Mouse (Mus musculus): ENCODE measurements at regions not wholly inside any gene's neighbourhood (a gene's known extent, or its start where the extent isn't known, plus 50 kb on each side); places are given as distances from the start of the nearest gene placed in this dataset.

DNA sequence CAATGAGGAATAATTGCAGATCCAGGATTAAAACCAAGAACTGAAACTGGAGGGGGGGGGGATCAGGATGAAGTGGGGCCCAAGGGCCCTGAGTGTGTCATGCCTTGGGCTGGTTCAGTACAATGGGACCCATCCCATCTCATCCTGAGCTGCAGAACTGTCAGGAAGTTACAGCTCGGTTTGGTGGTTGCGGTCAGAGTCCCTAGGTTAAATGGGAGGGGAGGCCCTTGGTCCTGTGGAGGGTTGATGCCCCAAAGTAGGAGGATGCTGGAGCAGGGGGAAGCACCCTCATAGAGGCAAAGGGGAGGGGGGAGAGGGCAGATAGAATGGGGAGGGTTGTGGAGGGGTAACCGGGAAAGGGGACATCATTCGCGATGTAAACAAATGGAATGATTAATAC is 127.5 kb upstream of the Stx16 start:
- DNase-seq (ENCODE audit: low spot score): no peak
- Histone ChIP-seq H3K36me3 (ENCODE audit: control insufficient read depth, insufficient read depth, low read length) (no peaks in the 10 kb centered on the region), H3K27ac (replicated peaks; ENCODE audit: low read depth, low read length) (no peak overlapping the region), H3K4me1 (ENCODE audit: control insufficient read depth, insufficient read depth, low read length) (no peaks in the 10 kb centered on the region), H3K4me3 (replicated peaks; ENCODE audit: low read length) (no peak overlapping the region), H3K4me2 (replicated peaks; ENCODE audit: low read depth, low read length, severe bottlenecking) (no peak overlapping the region), H3K9me3 (ENCODE audit: control insufficient read depth, low read length) (no peaks in the 10 kb centered on the region), H3K27me3 (ENCODE audit: control insufficient read depth, insufficient read depth, low read length) (no peaks in the 10 kb centered on the region), H3K9ac (ENCODE audit: low read depth, low read length, severe bottlenecking) (no peak overlapping the region)
- TF ChIP-seq POLR2A (IDR thresholded peaks at IDR 0.05; ENCODE audit: borderline replicate concordance, extremely low read depth, insufficient read depth, insufficient read length): no peak
- no peak for ATAC-seq (ENCODE audit: low FRiP score, low read depth)
- 86% methylated on average over 5 of the region's 5 CpGs for WGBS

DNA sequence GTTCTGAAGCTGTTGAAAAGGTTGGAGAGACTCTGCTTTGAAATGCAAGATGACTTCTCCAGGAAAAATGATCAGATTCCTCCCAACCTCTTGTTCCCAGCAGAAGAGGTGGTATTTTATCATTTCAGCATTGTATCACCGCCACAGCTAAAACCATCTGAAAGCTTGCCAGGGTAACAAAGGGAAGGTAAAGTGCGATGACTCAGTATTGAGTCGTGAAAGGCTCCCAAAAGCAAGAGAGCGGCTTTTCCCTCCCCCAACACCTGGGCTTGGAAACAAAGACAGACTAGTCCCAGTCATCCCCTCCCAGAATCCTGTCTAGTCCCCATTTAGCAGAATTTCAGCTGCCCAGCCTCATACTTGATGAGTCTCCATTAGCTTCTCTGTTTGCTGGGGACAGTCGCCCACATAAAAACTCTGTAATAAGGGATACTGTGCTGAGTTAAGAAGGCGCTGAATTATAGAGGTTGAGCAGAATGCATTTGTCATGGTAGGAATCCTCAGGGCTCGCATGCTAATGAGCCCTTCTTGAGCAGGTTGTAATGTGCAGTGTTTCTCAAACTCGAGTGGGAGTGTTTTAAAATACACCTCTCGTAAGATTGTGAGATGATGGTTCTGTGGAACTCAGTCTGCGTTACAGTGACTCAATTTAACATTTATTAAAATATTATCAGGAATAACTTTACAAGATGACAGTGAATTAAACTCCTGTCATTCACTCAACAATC is 125.8 kb upstream of the Stx16 start:
- TF ChIP-seq POLR2A (IDR thresholded peaks at IDR 0.05; ENCODE audit: borderline replicate concordance, extremely low read depth, insufficient read depth, insufficient read length): no peak
- no peaks in the 10 kb centered on the region for H3K4me1 ChIP-seq (ENCODE audit: control insufficient read depth, insufficient read depth, low read length)
- DNase-seq (ENCODE audit: low spot score) (no peak), ATAC-seq (ENCODE audit: low FRiP score, low read depth) (no peak)
- WGBS: 44% methylated on average over 10 of the region's 10 CpGs
- H3K4me2 ChIP-seq (replicated peaks; ENCODE audit: low read depth, low read length, severe bottlenecking): 0 out of 2 replicates have a peak overlapping the region, but pooled peaks have one; percentile 17
- no peak overlapping the region for H3K9ac ChIP-seq (ENCODE audit: low read depth, low read length, severe bottlenecking)
- no peaks in the 10 kb centered on the region for H3K9me3 ChIP-seq (ENCODE audit: control insufficient read depth, low read length)
- H3K36me3 ChIP-seq (ENCODE audit: control insufficient read depth, insufficient read depth, low read length): no peaks in the 10 kb centered on the region
- no peak overlapping the region for H3K27ac ChIP-seq (replicated peaks; ENCODE audit: low read depth, low read length)
- no peaks in the 10 kb centered on the region for H3K27me3 ChIP-seq (ENCODE audit: control insufficient read depth, insufficient read depth, low read length)
- H3K4me3 ChIP-seq (replicated peaks; ENCODE audit: low read length): no peak overlapping the region

DNA sequence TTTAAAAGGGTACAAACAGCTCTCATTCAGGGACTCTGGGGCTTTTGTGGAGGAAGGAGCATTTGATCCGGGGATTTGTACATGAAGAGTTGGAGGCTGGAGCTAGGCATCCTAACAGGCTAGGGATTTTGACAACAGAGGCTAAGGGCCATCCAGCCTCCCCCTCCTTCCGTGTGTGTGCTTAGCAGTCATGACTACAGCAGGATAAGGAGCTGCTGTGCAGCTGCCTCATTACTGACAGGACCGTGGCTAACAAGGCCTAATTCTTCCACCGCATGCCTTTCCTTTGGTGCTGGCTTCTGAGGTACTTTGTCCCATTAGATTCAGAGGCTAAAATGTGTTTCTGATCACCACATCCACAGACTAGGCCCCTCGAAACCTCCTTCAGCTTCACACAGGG is 110.0 kb upstream of the Stx16 start:
- no peak overlapping the region for H3K4me2 ChIP-seq (replicated peaks; ENCODE audit: low read depth, low read length, severe bottlenecking)
- 44% methylated on average over 5 of the region's 5 CpGs for WGBS
- DNase-seq (ENCODE audit: low spot score) (no peak), ATAC-seq (ENCODE audit: low FRiP score, low read depth) (no peak)
- no peaks in the 10 kb centered on the region for H3K27me3 ChIP-seq (ENCODE audit: control insufficient read depth, insufficient read depth, low read length)
- H3K9me3 ChIP-seq (ENCODE audit: control insufficient read depth, low read length): no peaks in the 10 kb centered on the region
- H3K4me1 ChIP-seq (ENCODE audit: control insufficient read depth, insufficient read depth, low read length): no peaks in the 10 kb centered on the region
- no peak overlapping the region for H3K27ac ChIP-seq (replicated peaks; ENCODE audit: low read depth, low read length)
- no peak overlapping the region for H3K9ac ChIP-seq (ENCODE audit: low read depth, low read length, severe bottlenecking)
- no peak overlapping the region for H3K4me3 ChIP-seq (replicated peaks; ENCODE audit: low read length)
- TF ChIP-seq POLR2A (IDR thresholded peaks at IDR 0.05; ENCODE audit: borderline replicate concordance, extremely low read depth, insufficient read depth, insufficient read length): no peak
- H3K36me3 ChIP-seq (ENCODE audit: control insufficient read depth, insufficient read depth, low read length): no peaks in the 10 kb centered on the region

DNA sequence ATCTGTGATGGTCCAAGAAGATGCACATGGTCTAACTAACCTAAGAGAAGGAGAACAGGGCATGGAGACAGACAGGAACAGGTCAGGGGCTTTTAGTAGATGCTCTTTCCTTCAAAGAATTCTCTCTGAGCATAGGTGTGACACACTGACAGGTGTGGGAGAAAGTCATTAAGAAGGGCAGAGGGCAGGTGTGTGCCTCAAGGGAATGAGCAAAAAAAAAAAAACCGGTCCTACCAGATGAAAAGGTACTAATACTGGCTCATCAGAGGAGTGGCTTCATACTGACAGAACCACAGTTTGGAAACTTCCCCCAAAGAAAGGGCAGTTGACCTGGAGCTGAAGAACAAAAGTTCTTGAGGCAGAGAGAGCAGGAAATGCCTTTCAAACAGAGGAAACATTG is 105.3 kb upstream of the Stx16 start:
- H3K9me3 ChIP-seq (ENCODE audit: control insufficient read depth, low read length): 0 out of 2 replicates have a peak, but pooled peaks cover 5% of the 10 kb centered on the region
- H3K36me3 ChIP-seq (ENCODE audit: control insufficient read depth, insufficient read depth, low read length): no peaks in the 10 kb centered on the region
- no peak for ATAC-seq (ENCODE audit: low FRiP score, low read depth)
- DNase-seq (ENCODE audit: low spot score): no peak
- TF ChIP-seq POLR2A (IDR thresholded peaks at IDR 0.05; ENCODE audit: borderline replicate concordance, extremely low read depth, insufficient read depth, insufficient read length): no peak
- no peaks in the 10 kb centered on the region for H3K27me3 ChIP-seq (ENCODE audit: control insufficient read depth, insufficient read depth, low read length)
- H3K9ac ChIP-seq (ENCODE audit: low read depth, low read length, severe bottlenecking): no peak overlapping the region
- no peak overlapping the region for H3K4me2 ChIP-seq (replicated peaks; ENCODE audit: low read depth, low read length, severe bottlenecking)
- WGBS: 68% methylated on average over 1 of the region's 1 CpGs
- H3K4me1 ChIP-seq (ENCODE audit: control insufficient read depth, insufficient read depth, low read length): no peaks in the 10 kb centered on the region
- no peak overlapping the region for H3K4me3 ChIP-seq (replicated peaks; ENCODE audit: low read length)
- H3K27ac ChIP-seq (replicated peaks; ENCODE audit: low read depth, low read length): no peak overlapping the region

DNA sequence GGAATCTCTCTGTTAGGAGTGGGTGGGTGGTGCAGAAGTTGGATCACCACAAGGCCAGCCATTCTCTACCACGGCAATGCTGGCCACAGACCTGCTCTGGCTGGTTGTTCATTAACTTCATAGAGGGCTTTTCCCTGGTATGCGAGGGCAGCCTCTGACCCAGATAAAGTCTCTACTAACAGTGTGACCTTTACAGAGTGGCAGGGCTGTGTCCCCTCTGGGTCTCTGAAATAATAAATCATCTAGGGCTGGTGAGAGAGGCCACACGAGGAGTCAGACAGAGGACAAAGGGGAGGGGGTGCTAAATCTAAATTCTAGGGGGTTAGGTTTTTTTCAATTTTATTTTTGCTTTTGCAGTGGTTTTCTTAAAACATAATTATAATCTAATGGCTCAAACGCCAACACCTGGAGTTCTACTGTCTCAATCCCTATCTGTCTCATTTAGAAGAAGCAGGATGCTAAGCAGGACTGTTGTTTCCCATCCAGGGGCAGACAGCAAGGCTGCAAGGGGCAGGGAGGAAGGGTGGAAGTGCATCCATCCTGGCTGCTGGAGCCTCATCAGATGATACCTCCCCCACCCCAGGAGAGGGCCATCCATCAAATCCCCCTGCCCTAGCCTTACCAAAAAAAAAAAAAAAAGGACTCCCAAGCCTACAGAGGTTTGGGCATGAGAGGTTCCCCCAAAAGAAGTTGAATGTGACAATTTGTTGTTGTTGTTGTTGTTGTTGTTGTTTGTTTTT is 99.6 kb upstream of the Stx16 start:
- 35% methylated on average over 4 of the region's 4 CpGs for WGBS
- H3K4me1 ChIP-seq (ENCODE audit: control insufficient read depth, insufficient read depth, low read length): peaks cover 31% of the 10 kb centered on the region
- H3K9ac ChIP-seq (ENCODE audit: low read depth, low read length, severe bottlenecking): no peak overlapping the region
- H3K27ac ChIP-seq (replicated peaks; ENCODE audit: low read depth, low read length): no peak overlapping the region; the same call in 1 of the 2 replicates
- ATAC-seq (ENCODE audit: low FRiP score, low read depth) (no peak), DNase-seq (ENCODE audit: low spot score) (no peak)
- H3K4me2 ChIP-seq (replicated peaks; ENCODE audit: low read depth, low read length, severe bottlenecking): no peak overlapping the region
- no peaks in the 10 kb centered on the region for H3K27me3 ChIP-seq (ENCODE audit: control insufficient read depth, insufficient read depth, low read length)
- no peaks in the 10 kb centered on the region for H3K36me3 ChIP-seq (ENCODE audit: control insufficient read depth, insufficient read depth, low read length)
- no peak overlapping the region for H3K4me3 ChIP-seq (replicated peaks; ENCODE audit: low read length)
- TF ChIP-seq POLR2A (IDR thresholded peaks at IDR 0.05; ENCODE audit: borderline replicate concordance, extremely low read depth, insufficient read depth, insufficient read length): no peak
- 0 out of 2 replicates have a peak, but pooled peaks cover 5% of the 10 kb centered on the region for H3K9me3 ChIP-seq (ENCODE audit: control insufficient read depth, low read length)

All from limb, embryonic 14.5 days (tissue).